Mouse (Mus musculus) heart, postnatal 0 days (tissue): ENCODE results near the gene Olfr691. TPM values are rescaled to one million over a fixed set of nuclear protein-coding genes. Genes with fewer than 3 reads are reported as not detected.

Experiments used
- ATAC-seq: fragments of 200-750 bp; cut with Nextera tagmentation; 2 replicates; pipeline ENCODE4 v1.8.0; 2017; ENCODE audit warnings: low read depth, moderate number of reproducible peaks, moderate library complexity; ENCODE audit not compliant: insufficient read depth
- DNase-seq: peaks from one replicate; pipeline ENCODE4 v3.0.0-alpha.2; 2016; ENCODE audit warnings: low spot score
- H3K27ac ChIP-seq: fragments of 300-500 bp; sonication (generic); 2 replicates; pipeline ENCODE4 v1.5.1; 2014; ENCODE audit warnings: low read depth, mild to moderate bottlenecking
- H3K27me3 ChIP-seq: fragments of 300-500 bp; sonication (generic); 2 replicates; pipeline ENCODE4 v1.6.1; 2014; ENCODE audit warnings: low read length, mixed read lengths; ENCODE audit not compliant: control insufficient read depth, insufficient read depth
- H3K36me3 ChIP-seq: fragments of 300-500 bp; sonication (generic); replicated peaks from 2 replicates; pipeline ENCODE4 v1.6.1; 2014; ENCODE audit warnings: low read length, mixed read lengths; ENCODE audit not compliant: control insufficient read depth, insufficient read depth
- H3K4me1 ChIP-seq: fragments of 300-500 bp; sonication (generic); 2 replicates; pipeline ENCODE4 v1.6.1; 2014; ENCODE audit warnings: antibody characterized with exemption; ENCODE audit not compliant: control insufficient read depth, insufficient read depth
- H3K4me2 ChIP-seq: fragments of 300-500 bp; sonication (generic); 2 replicates; pipeline ENCODE4 v1.6.1; 2014; ENCODE audit warnings: low read depth, mild to moderate bottlenecking, low read length, moderate library complexity
- H3K4me3 ChIP-seq: fragments of 300-500 bp; sonication (generic); 2 replicates; pipeline ENCODE4 v1.5.1; 2014; ENCODE audit warnings: low read depth, low read length
- H3K9ac ChIP-seq: fragments of 300-500 bp; sonication (generic); replicated peaks from 2 replicates; pipeline ENCODE4 v1.6.1; 2014; ENCODE audit warnings: low read depth, low read length, mixed read lengths
- H3K9me3 ChIP-seq: fragments of 300-500 bp; sonication (generic); replicated peaks from 2 replicates; pipeline ENCODE4 v1.6.1; 2016; ENCODE audit warnings: low read length; ENCODE audit not compliant: control insufficient read depth
- CTCF ChIP-seq: IDR thresholded peaks from 2 replicates; pipeline ENCODE4 v1.5.1; 2016; ENCODE audit warnings: antibody characterized with exemption, control low read depth, low read depth
- EP300 ChIP-seq: IDR thresholded peaks from 2 replicates; pipeline ENCODE4 v1.6.1; 2016; ENCODE audit warnings: antibody characterized with exemption, low read depth
- WGBS: fragments of 180-500 bp; shearing (Covaris S2); extraction: QIAGEN DNeasy Blood & Tissue Kit; methylation state at CpG from one replicate; pipeline ENCODE4 v1.1.7; 2014; 5-methylcytosine and 5-hydroxymethylcytosine counted together
- polyA plus RNA-seq: library from polyadenylated mRNA; unstranded; fragments of >200 nt; fragmentation: Nextera tagmentation; extraction: Ambion mirVana; gene quantifications from 2 replicates; pipeline ENCODE4 v1.2.1, GENCODE M21; 2015
- total RNA-seq: library from RNA; depleted of rRNA; stranded (reverse); fragments of >200 nt; gene quantifications from 2 replicates; pipeline ENCODE4 v1.2.3, GENCODE M21; 2014; ENCODE audit warnings: low replicate concordance; rRNA removed

The Olfr691 gene
- total and polyA plus RNA-seq, 2 experiments from 2014 or later: not detected

- ATAC-seq: no peak
- Histone ChIP-seq H3K9ac (no peak overlapping the region), H3K4me3 (no peak overlapping the region), H3K27ac (no peak overlapping the region), H3K4me2 (no peak overlapping the region), H3K4me1 (no peaks in the 10 kb centered on the region), H3K36me3 (no peaks in the 10 kb centered on the region), H3K9me3 (no peaks in the 10 kb centered on the region), H3K27me3 (no peaks in the 10 kb centered on the region)
- no peak for DNase-seq
- TF ChIP-seq CTCF (no peak), EP300 (no peak)
- 76% methylated on average over 2 of the region's 2 CpGs for WGBS
Observed at GRCm38 (mm10) chr7:105342752-105343151, 682 bp upstream of the Olfr691 start.

- Histone ChIP-seq H3K4me1 (no peaks in the 10 kb centered on the region), H3K27ac (no peak within 1 kb of the TSS), H3K9me3 (no peaks in the 10 kb centered on the region), H3K4me3 (no peak within 1 kb of the TSS), H3K4me2 (no peak within 1 kb of the TSS), H3K9ac (no peak within 1 kb of the TSS), H3K36me3 (no peaks in the 10 kb centered on the region), H3K27me3 (no peaks in the 10 kb centered on the region)
- no peak for DNase-seq
- TF ChIP-seq CTCF: no peak
- no peak for TF ChIP-seq EP300
- ATAC-seq: no peak
- 76% methylated on average over 1 of the region's 1 CpGs for WGBS
Observed at GRCm38 (mm10) chr7:105334004-105334403, 8.1 kb downstream of the Olfr691 start, which contains the start of gene Olfr690. Gene Olfr690, minus strand, starts transcription at chr7:105334104.

GRCm38 (mm10) chr7:105325302-105325701 lies 16.8 kb downstream of the Olfr691 start:
- H3K36me3 ChIP-seq: no peaks in the 10 kb centered on the region
- no peaks in the 10 kb centered on the region for H3K27me3 ChIP-seq
- WGBS: 54% methylated on average over 2 of the region's 2 CpGs
- no peak overlapping the region for H3K4me2 ChIP-seq
- H3K9me3 ChIP-seq: no peaks in the 10 kb centered on the region
- no peak for TF ChIP-seq EP300
- no peak for TF ChIP-seq CTCF
- H3K27ac ChIP-seq: no peak overlapping the region
- H3K4me3 ChIP-seq: no peak overlapping the region
- DNase-seq (no peak), ATAC-seq (no peak)
- H3K9ac ChIP-seq: no peak overlapping the region
- H3K4me1 ChIP-seq: no peaks in the 10 kb centered on the region

GRCm38 (mm10) chr7:105310865-105311264 lies 31.2 kb downstream of the Olfr691 start, which contains the start of gene Olfr689:
Gene Olfr689, plus strand, starts transcription at chr7:105311165.
- Histone ChIP-seq H3K4me3 (no peak within 1 kb of the TSS), H3K9ac (no peak within 1 kb of the TSS), H3K4me2 (no peak within 1 kb of the TSS), H3K27ac (no peak within 1 kb of the TSS), H3K27me3 (no peaks in the 10 kb centered on the region), H3K36me3 (no peaks in the 10 kb centered on the region), H3K9me3 (no peaks in the 10 kb centered on the region), H3K4me1 (no peaks in the 10 kb centered on the region)
- 61% methylated on average over 1 of the region's 1 CpGs for WGBS
- TF ChIP-seq CTCF (no peak), EP300 (no peak)
- ATAC-seq (no peak), DNase-seq (no peak)

- H3K4me1 ChIP-seq: no peaks in the 10 kb centered on the region
- H3K9me3 ChIP-seq: no peaks in the 10 kb centered on the region
- no peak for DNase-seq
- no peak overlapping the region for H3K9ac ChIP-seq
- H3K27ac ChIP-seq: no peak overlapping the region
- H3K4me3 ChIP-seq: no peak overlapping the region
- no peaks in the 10 kb centered on the region for H3K36me3 ChIP-seq
- H3K4me2 ChIP-seq: no peak overlapping the region
- ATAC-seq: no peak
- no peaks in the 10 kb centered on the region for H3K27me3 ChIP-seq
- no peak for TF ChIP-seq EP300
- no peak for TF ChIP-seq CTCF
Observed at GRCm38 (mm10) chr7:105290051-105290450, 52.0 kb downstream of the Olfr691 start.

GRCm38 (mm10) chr7:105287795-105288194 lies 54.3 kb downstream of the Olfr691 start, which contains the start of gene Olfr688:
Gene Olfr688, plus strand, starts transcription at chr7:105288095.
- Histone ChIP-seq H3K27me3 (no peaks in the 10 kb centered on the region), H3K4me1 (no peaks in the 10 kb centered on the region), H3K27ac (no peak within 1 kb of the TSS), H3K9ac (no peak within 1 kb of the TSS), H3K4me3 (no peak within 1 kb of the TSS), H3K36me3 (no peaks in the 10 kb centered on the region), H3K4me2 (no peak within 1 kb of the TSS), H3K9me3 (no peaks in the 10 kb centered on the region)
- 74% methylated on average over 6 of the region's 6 CpGs for WGBS
- ATAC-seq (no peak), DNase-seq (no peak)
- TF ChIP-seq CTCF (no peak), EP300 (no peak)

Other genes starting within 250 kb of the Olfr691 start
- not detected in 2 replicates for gene Olfr680-ps1, start 249.5 kb downstream of the Olfr691 start, total RNA-seq
- gene Olfr680-ps1, start 249.5 kb downstream of the Olfr691 start, polyA plus RNA-seq: not detected in 2 replicates
- gene Olfr681, start 225.4 kb downstream of the Olfr691 start, total RNA-seq: not detected in 2 replicates
- not detected in 2 replicates for gene Olfr681, start 225.4 kb downstream of the Olfr691 start, polyA plus RNA-seq
- not detected in 2 replicates for gene Olfr683, start 195.3 kb downstream of the Olfr691 start, total RNA-seq
- not detected in 2 replicates for gene Olfr683, start 195.3 kb downstream of the Olfr691 start, polyA plus RNA-seq
- gene Olfr684, start 178.6 kb downstream of the Olfr691 start, total RNA-seq: not detected in 2 replicates
- not detected in 2 replicates for gene Olfr684, start 178.6 kb downstream of the Olfr691 start, polyA plus RNA-seq
- not detected in 2 replicates for gene Olfr685, start 156.3 kb downstream of the Olfr691 start, total RNA-seq
- gene Olfr685, start 156.3 kb downstream of the Olfr691 start, polyA plus RNA-seq: not detected in 2 replicates
- not detected in 2 replicates for gene Olfr686, start 134.8 kb downstream of the Olfr691 start, total RNA-seq
- gene Olfr686, start 134.8 kb downstream of the Olfr691 start, polyA plus RNA-seq: not detected in 2 replicates
- gene Olfr688, start 54.2 kb downstream of the Olfr691 start, total RNA-seq: not detected in 2 replicates
- gene Olfr688, start 54.2 kb downstream of the Olfr691 start, polyA plus RNA-seq: not detected in 2 replicates
- not detected in 2 replicates for gene Olfr689, start 31.1 kb downstream of the Olfr691 start, total RNA-seq
- not detected in 2 replicates for gene Olfr689, start 31.1 kb downstream of the Olfr691 start, polyA plus RNA-seq
- not detected in 2 replicates for gene Olfr690, start 8.2 kb downstream of the Olfr691 start, total RNA-seq
- not detected in 2 replicates for gene Olfr690, start 8.2 kb downstream of the Olfr691 start, polyA plus RNA-seq
- not detected in 2 replicates for gene Olfr692, start 26.0 kb upstream of the Olfr691 start, total RNA-seq
- not detected in 2 replicates for gene Olfr692, start 26.0 kb upstream of the Olfr691 start, polyA plus RNA-seq
- gene Gm5901, start 32.8 kb upstream of the Olfr691 start, total RNA-seq: not detected in 2 replicates
- not detected in 2 replicates for gene Gm5901, start 32.8 kb upstream of the Olfr691 start, polyA plus RNA-seq
- gene Fam160a2, start 57.8 kb upstream of the Olfr691 start, total RNA-seq: 19.0 and 33.2 TPM in 2 replicates
- 19.6 and 19.7 TPM in 2 replicates for gene Fam160a2, start 57.8 kb upstream of the Olfr691 start, polyA plus RNA-seq
- not detected in 2 replicates for gene Cnga4, start 62.3 kb upstream of the Olfr691 start, total RNA-seq
- gene Cnga4, start 62.3 kb upstream of the Olfr691 start, polyA plus RNA-seq: not detected in 2 replicates
- not detected in 2 replicates for gene Cckbr, start 83.5 kb upstream of the Olfr691 start, total RNA-seq
- not detected in 2 replicates for gene Cckbr, start 83.5 kb upstream of the Olfr691 start, polyA plus RNA-seq
- 75.4 and 84.2 TPM in 2 replicates for gene Cavin3, start 140.0 kb upstream of the Olfr691 start, total RNA-seq
- 78.6 and 79.9 TPM in 2 replicates for gene Cavin3, start 140.0 kb upstream of the Olfr691 start, polyA plus RNA-seq
- gene Smpd1, start 212.1 kb upstream of the Olfr691 start, total RNA-seq: 159 and 173 TPM in 2 replicates
- 81.0 and 85.3 TPM in 2 replicates for gene Smpd1, start 212.1 kb upstream of the Olfr691 start, polyA plus RNA-seq
- 48.0 and 170 TPM in 2 replicates for gene Apbb1, start 239.4 kb upstream of the Olfr691 start, total RNA-seq
- gene Apbb1, start 239.4 kb upstream of the Olfr691 start, polyA plus RNA-seq: 67.3 and 69.7 TPM in 2 replicates